Mouse (Mus musculus): ENCODE measurements at regions not wholly inside any gene's neighbourhood (a gene's known extent, or its start where the extent isn't known, plus 50 kb on each side); places are given as distances from the start of the nearest gene placed in this dataset.

DNA sequence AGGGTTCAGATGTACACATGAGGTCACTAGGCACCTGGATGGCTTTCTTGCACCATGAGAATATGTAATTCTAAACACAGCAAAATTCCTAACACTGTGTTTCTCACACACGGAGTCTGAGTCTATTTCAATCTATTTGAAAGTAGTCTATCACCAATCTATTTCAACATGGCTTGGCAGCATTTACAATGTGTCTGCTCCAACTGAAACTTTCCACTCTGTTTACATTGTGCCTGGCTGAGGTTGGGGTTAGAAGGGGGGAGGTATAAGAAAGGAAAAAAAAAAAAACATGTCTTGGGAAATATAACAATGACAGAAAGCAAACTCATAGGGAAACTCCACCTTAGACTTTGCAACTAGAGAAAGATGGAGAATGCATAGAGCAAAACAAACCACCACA, 602.9 kb upstream of the Arid1b start:
- no peak for DNase-seq (ENCODE audit: low spot score in 2 of 2)

- no peak for DNase-seq (ENCODE audit: low spot score in 2 of 2)
Observed at GRCm38 (mm10) chr17:4396119-4396518, 598.0 kb upstream of the Arid1b start.

- DNase-seq (ENCODE audit: low spot score in 2 of 2): peak in 1 of 2 experiments; percentile 43
Observed at GRCm38 (mm10) chr17:4417686-4418085, 576.4 kb upstream of the Arid1b start.

DNA sequence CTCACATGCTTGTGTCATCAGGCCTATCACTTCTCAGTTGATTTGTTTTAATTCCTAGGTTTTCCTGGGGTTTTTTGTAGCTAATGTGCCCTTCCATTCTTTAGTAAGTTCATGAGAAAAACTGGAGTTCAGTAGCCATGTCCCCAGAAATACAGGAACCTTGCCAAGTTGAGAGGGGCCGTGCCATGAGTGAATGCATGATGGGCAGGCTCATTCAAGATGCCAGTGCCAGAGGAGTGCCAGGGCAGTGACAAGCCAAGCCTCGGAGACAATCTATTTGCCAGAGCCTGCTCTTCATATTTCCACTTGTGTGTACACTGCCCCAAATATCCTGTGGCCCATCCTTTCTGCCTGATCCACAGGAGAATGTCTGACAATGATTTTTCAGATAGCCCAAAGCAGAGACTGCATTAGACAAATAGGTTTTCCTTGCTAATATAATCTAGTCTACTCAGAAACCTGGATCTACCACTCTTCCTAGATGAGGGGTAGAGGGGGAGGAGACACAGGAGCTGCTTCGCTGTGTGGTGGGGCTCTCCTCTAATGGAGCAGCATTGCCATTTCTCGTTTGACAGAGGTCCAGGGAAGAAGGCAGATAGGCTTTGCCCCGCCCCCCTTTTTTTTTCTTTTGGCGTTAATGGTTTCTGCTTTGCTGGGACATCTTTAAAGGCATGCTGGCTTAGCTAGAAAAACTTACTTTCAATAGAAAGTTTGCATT, 569.5 kb upstream of the Arid1b start:
- no peak for DNase-seq (ENCODE audit: low spot score in 2 of 2)

GRCm38 (mm10) chr17:4425342-4425741, 568.8 kb upstream of the Arid1b start:
- no peak for DNase-seq (ENCODE audit: low spot score in 2 of 2)

DNA sequence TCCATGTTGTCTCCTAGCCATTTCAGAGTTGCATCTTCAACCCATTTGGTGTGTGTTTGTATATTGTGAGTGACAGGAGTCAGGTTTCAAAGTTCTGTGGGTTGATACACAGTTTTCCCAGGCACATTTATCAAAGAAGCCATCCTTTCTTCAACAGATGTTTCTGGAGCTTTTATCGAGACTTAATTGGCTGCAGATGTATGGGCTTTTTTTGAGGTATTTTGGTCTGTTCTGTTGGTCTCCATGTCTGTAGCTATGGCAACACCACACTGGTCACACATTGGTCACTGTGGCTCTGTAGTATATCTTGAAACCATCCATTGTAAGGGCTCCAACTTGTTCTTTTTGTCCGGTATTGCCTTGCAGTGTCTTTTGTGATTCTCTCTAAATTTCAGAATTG, 565.1 kb upstream of the Arid1b start:
- DNase-seq (ENCODE audit: low spot score in 2 of 2): no peak

DNA sequence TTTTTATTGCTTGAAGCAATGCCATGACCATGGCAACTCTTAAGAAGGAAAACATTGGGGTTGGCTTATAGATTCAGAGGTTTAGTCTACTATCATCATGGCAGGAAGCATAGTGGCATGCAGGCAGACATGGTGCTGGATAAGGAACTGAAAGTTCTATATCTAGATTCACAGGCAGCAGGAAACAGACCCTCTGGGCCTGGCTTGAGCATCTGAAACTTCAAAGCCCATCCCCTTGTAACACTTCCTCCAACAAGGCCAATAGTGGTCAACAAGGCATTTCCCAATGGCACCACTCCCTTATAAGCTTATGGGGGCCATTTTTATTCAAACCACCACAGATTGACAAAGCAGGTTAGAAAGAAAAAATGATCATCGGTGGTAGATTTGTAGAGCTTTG, 548.5 kb upstream of the Arid1b start:
- DNase-seq (ENCODE audit: low spot score in 2 of 2): no peak

- DNase-seq (ENCODE audit: low spot score in 2 of 2): no peak
Observed at GRCm38 (mm10) chr17:4457491-4457890, 536.6 kb upstream of the Arid1b start.

DNA sequence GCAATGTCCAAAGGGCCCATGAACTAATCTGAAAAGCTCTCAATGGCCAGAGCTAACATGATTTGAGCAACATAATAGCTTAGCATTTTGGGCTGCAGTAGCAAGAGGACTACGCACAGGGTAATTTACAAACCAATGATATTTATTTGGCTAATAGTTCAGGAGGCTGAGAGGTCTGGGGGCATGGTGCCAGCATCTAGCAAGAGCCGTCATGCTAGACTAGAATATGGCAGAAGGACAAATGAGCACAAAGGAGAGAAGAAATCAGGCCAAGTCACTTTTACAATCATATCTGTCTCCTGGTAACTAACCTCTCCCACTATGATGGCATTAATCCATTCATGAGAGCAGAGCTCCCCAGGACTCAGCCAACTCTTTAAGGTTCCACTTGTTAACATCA, 532.6 kb upstream of the Arid1b start:
- DNase-seq (ENCODE audit: low spot score in 2 of 2): no peak

GRCm38 (mm10) chr17:4464286-4464880, 529.7 kb upstream of the Arid1b start:
- DNase-seq (ENCODE audit: low spot score in 2 of 2): no peak

- no peak for DNase-seq (ENCODE audit: low spot score in 2 of 2)
Observed at GRCm38 (mm10) chr17:4465741-4466140, 528.4 kb upstream of the Arid1b start.

DNA sequence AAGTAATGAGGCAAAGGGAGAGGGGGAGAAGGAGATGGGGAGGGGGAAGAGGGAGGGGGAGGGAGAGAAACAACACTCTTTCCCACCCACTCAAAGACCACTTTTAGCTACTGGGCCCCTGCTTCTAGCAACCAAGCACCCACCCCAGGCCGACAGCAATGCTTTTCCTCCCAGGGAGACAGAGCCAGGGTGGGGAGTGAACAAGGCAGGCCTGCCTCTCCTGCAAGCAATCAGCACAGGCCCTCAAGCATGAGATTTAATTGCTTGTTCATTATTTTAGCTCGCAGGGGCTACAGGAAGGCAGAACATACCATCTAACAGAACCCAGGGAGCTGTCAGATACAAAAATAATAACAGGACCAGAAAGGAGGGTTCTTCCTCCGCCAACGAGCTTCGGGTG, 521.7 kb upstream of the Arid1b start:
- DNase-seq (ENCODE audit: low spot score in 2 of 2): no peak

GRCm38 (mm10) chr17:4474350-4474749, 519.8 kb upstream of the Arid1b start:
- DNase-seq (ENCODE audit: low spot score in 2 of 2): no peak

DNA sequence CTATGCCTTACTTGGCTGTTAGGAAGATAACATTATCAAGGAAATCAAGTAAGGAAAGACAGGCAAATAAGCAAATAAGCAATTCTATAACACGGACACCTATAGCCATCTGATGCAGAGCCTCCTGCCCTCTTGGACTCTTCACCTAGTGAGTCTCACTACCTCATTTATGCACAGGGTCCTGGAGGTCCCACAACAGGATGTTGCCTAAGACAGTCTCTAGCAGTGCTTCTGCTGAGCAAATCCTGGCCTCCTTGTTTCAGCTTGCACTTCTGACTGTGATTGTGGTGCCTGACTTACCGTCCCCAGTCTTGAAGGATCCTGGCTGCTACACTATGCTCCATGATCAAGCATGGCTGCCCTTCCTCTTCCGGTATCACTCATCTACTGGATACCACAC, 518.5 kb upstream of the Arid1b start:
- no peak for DNase-seq (ENCODE audit: low spot score in 2 of 2)

GRCm38 (mm10) chr17:4494392-4494791, 499.7 kb upstream of the Arid1b start:
- DNase-seq (ENCODE audit: low spot score in 2 of 2): no peak

GRCm38 (mm10) chr17:4500504-4500903, 493.6 kb upstream of the Arid1b start:
- no peak for DNase-seq (ENCODE audit: low spot score in 2 of 2)

- DNase-seq (ENCODE audit: low spot score in 2 of 2): peak in 1 of 2 experiments; percentile 48
Observed at GRCm38 (mm10) chr17:4501029-4501428, 493.1 kb upstream of the Arid1b start.

- no peak for DNase-seq (ENCODE audit: low spot score in 2 of 2)
Observed at GRCm38 (mm10) chr17:4504951-4505350, 489.2 kb upstream of the Arid1b start.

GRCm38 (mm10) chr17:4509506-4509905, 484.6 kb upstream of the Arid1b start:
- DNase-seq (ENCODE audit: low spot score in 2 of 2): no peak

DNA sequence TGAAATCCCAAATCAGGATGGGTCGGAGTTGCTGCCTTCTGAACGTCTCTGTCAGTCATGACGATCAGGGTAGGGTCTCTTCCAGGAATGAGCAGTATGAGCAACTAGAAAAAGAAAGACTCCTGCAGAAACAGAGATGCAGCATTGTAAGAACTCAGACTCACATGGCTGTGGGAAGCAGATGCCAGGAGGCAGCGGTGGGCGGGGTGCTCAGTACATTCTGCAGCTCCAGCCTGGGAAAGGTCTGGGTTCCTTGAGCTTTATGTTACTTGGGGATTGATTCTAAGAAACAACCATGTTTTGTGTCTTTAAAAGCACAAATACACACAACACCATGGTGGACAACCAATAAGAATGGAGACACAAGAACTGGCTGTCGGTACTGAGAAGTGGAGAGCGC, 478.0 kb upstream of the Arid1b start:
- DNase-seq (ENCODE audit: low spot score in 2 of 2): no peak

- peak in 1 of 2 experiments; percentile 27 for DNase-seq (ENCODE audit: low spot score in 2 of 2)
Observed at GRCm38 (mm10) chr17:4516846-4517245, 477.3 kb upstream of the Arid1b start.

- no peak for DNase-seq (ENCODE audit: low spot score in 2 of 2)
Observed at GRCm38 (mm10) chr17:4521031-4521430, 473.1 kb upstream of the Arid1b start.

DNA sequence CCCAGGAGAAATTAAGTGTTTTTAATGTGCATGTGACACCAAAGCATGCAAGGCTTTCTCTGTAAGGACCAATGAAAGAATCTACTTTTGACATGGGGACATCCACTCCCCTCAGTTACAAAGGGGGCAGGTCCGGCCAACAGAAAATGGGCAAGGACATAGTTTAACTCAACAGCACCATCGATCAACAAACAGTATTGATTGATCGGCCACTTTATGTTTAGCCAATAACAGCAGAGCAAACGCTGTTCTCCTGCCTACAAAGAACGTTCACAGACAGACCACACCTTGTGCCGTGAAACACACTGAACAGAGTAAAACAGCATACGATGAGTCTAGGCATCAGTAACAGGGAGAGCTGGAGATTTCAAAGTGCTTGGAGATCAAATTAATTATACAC, 467.7 kb upstream of the Arid1b start:
- no peak for DNase-seq (ENCODE audit: low spot score in 2 of 2)

All from gastrocnemius, postnatal 4 days (tissue).